Mouse (Mus musculus) liver, postnatal 0 days (tissue): ENCODE results near the gene Fkbp15. TPM values are rescaled to one million over a fixed set of nuclear protein-coding genes. Genes with fewer than 3 reads are reported as not detected.
A peak's percentile ranks its signal among the peaks of the same experiment; 100 is the strongest.

Experiments used
- ATAC-seq: fragments of 200-750 bp; cut with Nextera tagmentation; 2 replicates; pipeline ENCODE4 v1.8.0; 2017; ENCODE audit warnings: mild to moderate bottlenecking, moderate library complexity
- DNase-seq: peaks from one replicate; pipeline ENCODE4 v3.0.0-alpha.2; 2016
- H3K27ac ChIP-seq: fragments of 300-500 bp; sonication (generic); 2 replicates; pipeline ENCODE4 v1.5.1; 2014; ENCODE audit warnings: antibody characterized with exemption, moderate library complexity, mild to moderate bottlenecking, low read depth
- H3K27me3 ChIP-seq: fragments of 300-500 bp; sonication (generic); 2 replicates; pipeline ENCODE4 v1.6.1; 2014; ENCODE audit warnings: low read length, control low read depth, mixed read lengths; ENCODE audit not compliant: insufficient read depth
- H3K36me3 ChIP-seq: fragments of 300-500 bp; sonication (generic); replicated peaks from 2 replicates; pipeline ENCODE4 v1.6.1; 2014; ENCODE audit warnings: mild to moderate bottlenecking, control low read depth, low read length, moderate library complexity, mixed read lengths; ENCODE audit not compliant: insufficient read depth
- H3K4me1 ChIP-seq: fragments of 300-500 bp; sonication (generic); 2 replicates; pipeline ENCODE4 v1.6.1; 2014; ENCODE audit warnings: antibody characterized with exemption, mild to moderate bottlenecking, control low read depth; ENCODE audit not compliant: insufficient read depth
- H3K4me2 ChIP-seq: fragments of 300-500 bp; sonication (generic); 2 replicates; pipeline ENCODE4 v1.6.1; 2014; ENCODE audit warnings: low read depth, mild to moderate bottlenecking, low read length, moderate library complexity, mixed read lengths
- H3K4me3 ChIP-seq: fragments of 300-500 bp; sonication (generic); 2 replicates; pipeline ENCODE4 v1.5.1; 2014; ENCODE audit warnings: low read depth, low read length
- H3K9ac ChIP-seq: fragments of 300-500 bp; sonication (generic); replicated peaks from 2 replicates; pipeline ENCODE4 v1.6.1; 2014; ENCODE audit warnings: mild to moderate bottlenecking, moderate library complexity
- H3K9me3 ChIP-seq: fragments of 300-500 bp; sonication (generic); 2 replicates; pipeline ENCODE4 v1.6.1; 2016; ENCODE audit warnings: mild to moderate bottlenecking, control low read depth, low read length, mixed read lengths
- CTCF ChIP-seq: sonication (generic); IDR thresholded peaks from 2 replicates; pipeline ENCODE4 v1.5.1; 2016; ENCODE audit warnings: antibody characterized with exemption, low read depth
- EP300 ChIP-seq: IDR thresholded peaks from 2 replicates; pipeline ENCODE4 v1.6.1; 2016; ENCODE audit warnings: antibody characterized with exemption, low read depth, mild to moderate bottlenecking
- WGBS: fragments of 180-500 bp; shearing (Covaris S2); extraction: QIAGEN DNeasy Blood & Tissue Kit; methylation state at CpG from one replicate; pipeline ENCODE4 v1.1.7; 2014; ENCODE audit not compliant: insufficient replicate concordance; 5-methylcytosine and 5-hydroxymethylcytosine counted together
- polyA plus RNA-seq: library from polyadenylated mRNA; unstranded; fragments of >200 nt; fragmentation: Nextera tagmentation; extraction: Ambion mirVana; gene quantifications from 2 replicates; pipeline ENCODE4 v1.2.1, GENCODE M21; 2015

Gene Fkbp15
- polyA plus RNA-seq, 1 experiment from 2014 or later = 13.3 TPM

GRCm38 (mm10) chr4:62293219-62293861, 67.0 kb downstream of the Fkbp15 start:
- ATAC-seq (no peak), DNase-seq (no peak)
- Histone ChIP-seq H3K4me2 (no peak overlapping the region), H3K27me3 (no peaks in the 10 kb centered on the region), H3K36me3 (peaks cover 41% of the 10 kb centered on the region), H3K9me3 (no peaks in the 10 kb centered on the region), H3K9ac (no peak overlapping the region), H3K27ac (no peak overlapping the region), H3K4me3 (no peak overlapping the region), H3K4me1 (peaks cover 10% of the 10 kb centered on the region)
- TF ChIP-seq CTCF = no peak
- no peak for TF ChIP-seq EP300
- WGBS = 78% methylated on average over 10 of the region's 10 CpGs

GRCm38 (mm10) chr4:62292461-62293180, 67.7 kb downstream of the Fkbp15 start:
- H3K9me3 ChIP-seq = no peaks in the 10 kb centered on the region
- no peak overlapping the region for H3K4me3 ChIP-seq
- peaks cover 34% of the 10 kb centered on the region for H3K36me3 ChIP-seq
- no peak overlapping the region for H3K9ac ChIP-seq
- WGBS = 75% methylated on average over 8 of the region's 8 CpGs
- DNase-seq (no peak), ATAC-seq (no peak)
- peaks cover 10% of the 10 kb centered on the region for H3K4me1 ChIP-seq
- no peak overlapping the region for H3K27ac ChIP-seq
- H3K27me3 ChIP-seq = no peaks in the 10 kb centered on the region
- no peak overlapping the region for H3K4me2 ChIP-seq
- no peak for TF ChIP-seq EP300
- TF ChIP-seq CTCF = no peak

GRCm38 (mm10) chr4:62290816-62291505, 69.4 kb downstream of the Fkbp15 start:
- peaks cover 19% of the 10 kb centered on the region for H3K36me3 ChIP-seq
- no peak overlapping the region for H3K9ac ChIP-seq
- H3K4me2 ChIP-seq = no peak overlapping the region; the same call in 1 of the 2 replicates
- 67% methylated on average over 9 of the region's 9 CpGs for WGBS
- peaks cover 17% of the 10 kb centered on the region for H3K4me1 ChIP-seq
- ATAC-seq (no peak), DNase-seq (peak; percentile 43)
- H3K4me3 ChIP-seq = no peak overlapping the region
- no peaks in the 10 kb centered on the region for H3K27me3 ChIP-seq
- 0 out of 2 replicates have a peak overlapping the region, but pooled peaks have one; percentile 22 for H3K27ac ChIP-seq
- TF ChIP-seq CTCF (no peak), EP300 (no peak)
- H3K9me3 ChIP-seq = no peaks in the 10 kb centered on the region

- WGBS = 75% methylated on average over 7 of the region's 7 CpGs
- peak overlapping the region; percentile 88; the same call in 1 of the 2 replicates for H3K4me2 ChIP-seq
Measured at GRCm38 (mm10) chr4:62289226-62289625, 71.1 kb downstream of the Fkbp15 start.

GRCm38 (mm10) chr4:62286992-62287900, 73.1 kb downstream of the Fkbp15 start:
- Histone ChIP-seq H3K36me3 (peaks cover 5% of the 10 kb centered on the region; the same call in 1 of the 2 replicates), H3K4me1 (peaks cover 20% of the 10 kb centered on the region), H3K9me3 (no peaks in the 10 kb centered on the region), H3K27ac (peak overlapping the region; percentile 86), H3K9ac (peak overlapping the region; percentile 78), H3K27me3 (no peaks in the 10 kb centered on the region), H3K4me2 (peak overlapping the region; percentile 88), H3K4me3 (peak overlapping the region; percentile 72)
- ATAC-seq (peak; percentile 18; the same call in 1 of the 2 replicates), DNase-seq (no peak)
- no peak for TF ChIP-seq EP300
- TF ChIP-seq CTCF = no peak
- 8% methylated on average over 12 of the region's 12 CpGs for WGBS

More at GRCm38 (mm10) chr4:62289226-62289625, 71.1 kb downstream of the Fkbp15 start:
- H3K4me3 ChIP-seq = no peak overlapping the region
- H3K27me3 ChIP-seq = no peaks in the 10 kb centered on the region
- no peak overlapping the region for H3K9ac ChIP-seq
- H3K27ac ChIP-seq = no peak overlapping the region
- TF ChIP-seq CTCF = no peak
- no peak for TF ChIP-seq EP300
- DNase-seq = no peak
- H3K4me1 ChIP-seq = peaks cover 20% of the 10 kb centered on the region
- no peak for ATAC-seq
- no peaks in the 10 kb centered on the region for H3K9me3 ChIP-seq
- H3K36me3 ChIP-seq = peaks cover 14% of the 10 kb centered on the region
